Mouse (Mus musculus) erythroblast, embryonic 14.5 days (primary cell): ENCODE results near the gene Ctdspl. TPM values are rescaled to one million over a fixed set of nuclear protein-coding genes. Genes with fewer than 3 reads are reported as not detected.

ENCODE experiments used
- H3K27me3 ChIP-seq: 2 replicates; pipeline ENCODE4 v1.6.1; 2012; ENCODE audit warnings: inconsistent platforms; ENCODE audit not compliant: control insufficient read depth
- H3K36me3 ChIP-seq: 2 replicates; pipeline ENCODE4 v1.6.1; 2012; ENCODE audit warnings: mild to moderate bottlenecking, inconsistent platforms; ENCODE audit not compliant: control insufficient read depth
- H3K4me1 ChIP-seq: 2 replicates; pipeline ENCODE4 v1.6.1; 2012; ENCODE audit warnings: inconsistent platforms; ENCODE audit not compliant: control insufficient read depth
- H3K4me3 ChIP-seq: replicated peaks from 2 replicates; pipeline ENCODE3; 2012; ENCODE audit warnings: moderate library complexity, mild to moderate bottlenecking, inconsistent platforms
- H3K9me3 ChIP-seq: 2 replicates; pipeline ENCODE4 v1.6.1; 2012; ENCODE audit warnings: low read length, inconsistent platforms, mixed read lengths; ENCODE audit not compliant: control insufficient read depth
- GATA1 ChIP-seq: IDR thresholded peaks from 2 replicates; pipeline ENCODE4 v1.6.1; 2012; ENCODE audit warnings: low read length, inconsistent platforms, mixed read lengths
- TAL1 ChIP-seq: IDR thresholded peaks from 3 replicates; pipeline ENCODE4 v1.6.1; 2012; ENCODE audit warnings: low read length, inconsistent platforms, mixed read lengths
- polyA plus RNA-seq: library from polyadenylated mRNA; stranded (reverse); fragments of >175 nt; gene quantifications from 2 replicates; pipeline ENCODE4 v1.2.3, GENCODE M21; 2012

Ctdspl gene
- polyA plus RNA-seq, 1 experiment = 0.14 TPM

- no peak overlapping the region for H3K4me3 ChIP-seq
Measured at GRCm38 (mm10) chr9:118914589-118914988, 11.7 kb upstream of the Ctdspl start.

GRCm38 (mm10) chr9:118915290-118915689 lies 11.0 kb upstream of the Ctdspl start:
- H3K4me3 ChIP-seq = no peak overlapping the region
- TF ChIP-seq TAL1 (no peak), GATA1 (no peak)
- H3K9me3 ChIP-seq = 0 out of 2 replicates have a peak, but pooled peaks cover 2% of the 10 kb centered on the region
- no peaks in the 10 kb centered on the region for H3K4me1 ChIP-seq
- H3K27me3 ChIP-seq = no peaks in the 10 kb centered on the region; the same call in 1 of the 2 replicates
- H3K36me3 ChIP-seq = no peaks in the 10 kb centered on the region

More at GRCm38 (mm10) chr9:118914589-118914988, 11.7 kb upstream of the Ctdspl start:
- H3K9me3 ChIP-seq = 0 out of 2 replicates have a peak, but pooled peaks cover 2% of the 10 kb centered on the region
- H3K27me3 ChIP-seq = no peaks in the 10 kb centered on the region
- TF ChIP-seq GATA1 = no peak
- TF ChIP-seq TAL1 = no peak
- H3K4me1 ChIP-seq = no peaks in the 10 kb centered on the region
- no peaks in the 10 kb centered on the region for H3K36me3 ChIP-seq

- no peaks in the 10 kb centered on the region for H3K36me3 ChIP-seq
- TF ChIP-seq GATA1 = no peak
- TF ChIP-seq TAL1 = no peak
- no peak overlapping the region for H3K4me3 ChIP-seq
- H3K4me1 ChIP-seq = peaks cover 3% of the 10 kb centered on the region
- H3K27me3 ChIP-seq = peaks cover 10% of the 10 kb centered on the region
- H3K9me3 ChIP-seq = 0 out of 2 replicates have a peak, but pooled peaks cover 2% of the 10 kb centered on the region
Measured at GRCm38 (mm10) chr9:118919672-118920186, 6.5 kb upstream of the Ctdspl start.

GRCm38 (mm10) chr9:118920798-118921515 lies 5.3 kb upstream of the Ctdspl start:
- Histone ChIP-seq H3K4me3 (no peak overlapping the region), H3K4me1 (peaks cover 16% of the 10 kb centered on the region), H3K27me3 (peaks cover 10% of the 10 kb centered on the region), H3K36me3 (no peaks in the 10 kb centered on the region), H3K9me3 (no peaks in the 10 kb centered on the region)
- no peak for TF ChIP-seq TAL1
- no peak for TF ChIP-seq GATA1

GRCm38 (mm10) chr9:118921926-118922325 lies 4.3 kb upstream of the Ctdspl start:
- peaks cover 13% of the 10 kb centered on the region for H3K27me3 ChIP-seq
- TF ChIP-seq TAL1 (no peak), GATA1 (no peak)
- no peaks in the 10 kb centered on the region for H3K9me3 ChIP-seq
- no peak overlapping the region for H3K4me3 ChIP-seq
- H3K4me1 ChIP-seq = peaks cover 21% of the 10 kb centered on the region
- H3K36me3 ChIP-seq = no peaks in the 10 kb centered on the region

- Histone ChIP-seq H3K9me3 (no peaks in the 10 kb centered on the region), H3K27me3 (peaks cover 16% of the 10 kb centered on the region), H3K4me3 (peak overlapping the region; percentile 79), H3K36me3 (peaks cover 2% of the 10 kb centered on the region), H3K4me1 (peaks cover 37% of the 10 kb centered on the region)
- TF ChIP-seq GATA1 (no peak), TAL1 (no peak)
Measured at GRCm38 (mm10) chr9:118924554-118925085, 1.6 kb upstream of the Ctdspl start.

- no peaks in the 10 kb centered on the region for H3K9me3 ChIP-seq
Measured at GRCm38 (mm10) chr9:118925286-118926110, 755 bp upstream of the Ctdspl start.

GRCm38 (mm10) chr9:118926688-118927321 lies 552 bp downstream of the Ctdspl start:
- Histone ChIP-seq H3K9me3 (no peaks in the 10 kb centered on the region), H3K36me3 (peaks cover 5% of the 10 kb centered on the region), H3K4me1 (peaks cover 37% of the 10 kb centered on the region), H3K4me3 (peak overlapping the region; percentile 79), H3K27me3 (peaks cover 16% of the 10 kb centered on the region)
- TF ChIP-seq GATA1 = no peak
- no peak for TF ChIP-seq TAL1

More at GRCm38 (mm10) chr9:118925286-118926110, 755 bp upstream of the Ctdspl start:
- no peak for TF ChIP-seq TAL1
- TF ChIP-seq GATA1 = no peak
- Histone ChIP-seq H3K36me3 (peaks cover 2% of the 10 kb centered on the region), H3K27me3 (peaks cover 16% of the 10 kb centered on the region), H3K4me1 (peaks cover 37% of the 10 kb centered on the region), H3K4me3 (peak overlapping the region; percentile 79)
